ENCODE assay signal across 10 mouse cellular contexts in the genomic region with DNA sequence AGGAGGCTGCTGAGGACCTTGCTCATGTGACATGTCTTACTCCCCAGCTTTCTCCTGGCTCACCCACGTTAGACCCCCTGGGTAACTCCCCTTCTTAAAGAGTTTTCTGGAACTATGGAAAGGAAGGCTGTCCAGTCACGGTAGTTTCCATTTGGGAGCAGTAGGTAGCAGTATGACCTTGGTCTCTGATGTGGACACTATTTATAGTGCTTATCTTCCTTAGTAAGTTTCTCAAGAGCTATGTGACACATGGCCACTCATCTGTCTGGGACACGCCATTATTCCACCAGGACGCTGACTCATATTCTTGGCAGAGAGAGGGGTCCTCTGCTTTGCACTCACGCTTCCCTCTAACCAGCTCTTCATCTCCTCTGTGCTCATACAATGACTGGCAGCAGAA.
DNase-seq lines count a peak whose midpoint lies in the region; ATAC-seq and TF ChIP-seq lines count a peak whose summit lies in the region.
"Had no signal": no experiment of that assay in that cellular context is flagged by ENCODE, and none has a peak within 500 bp of the region (broad histone marks: within the 10 kb centered on the region; RNA-seq: fewer than 3 reads in every experiment).

No protein-coding gene starts in this region.

- peaks cover 4% of the 10 kb centered on the region for H3K4me1 ChIP-seq in liver, adult 2 months (ENCODE audit: control insufficient read depth, insufficient read depth, low read length)
- H3K4me1 ChIP-seq in liver, embryonic 12.5 days, result peaks cover 16% of the 10 kb centered on the region
- peaks cover 48% of the 10 kb centered on the region for H3K4me1 ChIP-seq in intestine, embryonic 15.5 days (replicated peaks)
- H3K4me1 ChIP-seq in stomach, postnatal 0 days (replicated peaks; ENCODE audit: control insufficient read depth, insufficient read depth), result peaks cover 10% of the 10 kb centered on the region

- no peak for TF ChIP-seq POLR2A in liver, adult 2 months (IDR thresholded peaks at IDR 0.05; ENCODE audit: extremely low read depth, insufficient read depth, low read length)

- no peak overlapping the region for H3K9ac ChIP-seq in liver, adult 2 months (ENCODE audit: low read depth, low read length)
- no peak overlapping the region for H3K9ac ChIP-seq in liver, embryonic 12.5 days
- no peak overlapping the region for H3K9ac ChIP-seq in intestine, embryonic 15.5 days
- no peak overlapping the region for H3K9ac ChIP-seq in stomach, postnatal 0 days (ENCODE audit: low read length)
- H3K9ac ChIP-seq: midbrain, embryonic 12.5 days had no signal

- peak overlapping the region; percentile 59; the same call in 1 of the 2 replicates for H3K27ac ChIP-seq in liver, adult 2 months (replicated peaks; ENCODE audit: insufficient read depth, low read depth, low read length)
- no peak overlapping the region for H3K27ac ChIP-seq in liver, embryonic 12.5 days
- peak overlapping the region; percentile 78 for H3K27ac ChIP-seq in intestine, embryonic 15.5 days
- peak overlapping the region; percentile 64 for H3K27ac ChIP-seq in stomach, postnatal 0 days (replicated peaks)
- H3K27ac ChIP-seq: midbrain, embryonic 12.5 days had no signal

- H3K4me3 ChIP-seq in liver, adult 2 months (ENCODE audit: insufficient read depth, low read depth, low read length), result no peak overlapping the region
- H3K4me3 ChIP-seq in liver, embryonic 12.5 days, result no peak overlapping the region
- H3K4me3 ChIP-seq in intestine, embryonic 15.5 days (replicated peaks), result no peak overlapping the region
- no peak overlapping the region for H3K4me3 ChIP-seq in stomach, postnatal 0 days (ENCODE audit: low read depth, low read length)
- H3K4me3 ChIP-seq: midbrain, embryonic 12.5 days had no signal

- H3K27me3 ChIP-seq in liver, adult 2 months (ENCODE audit: control insufficient read depth, insufficient read depth, low read length), result no peaks in the 10 kb centered on the region
- no peaks in the 10 kb centered on the region for H3K27me3 ChIP-seq in liver, embryonic 12.5 days (replicated peaks)
- H3K27me3 ChIP-seq in intestine, embryonic 15.5 days (replicated peaks), result no peaks in the 10 kb centered on the region
- H3K27me3 ChIP-seq in stomach, postnatal 0 days (ENCODE audit: control insufficient read depth, insufficient read depth, low read length), result no peaks in the 10 kb centered on the region
- H3K27me3 ChIP-seq: midbrain, embryonic 12.5 days had no signal

- 75% methylated on average over 5 of the region's 5 CpGs for WGBS in liver, adult 2 months
- 56% methylated on average over 5 of the region's 5 CpGs for WGBS in liver, embryonic 12.5 days (ENCODE audit: insufficient replicate concordance)
- 38% methylated on average over 5 of the region's 5 CpGs for WGBS in intestine, embryonic 15.5 days
- WGBS in stomach, postnatal 0 days, result 26% methylated on average over 5 of the region's 5 CpGs

- no peak for ATAC-seq in liver, embryonic 12.5 days
- peak; percentile 23 for ATAC-seq in granulocyte monocyte progenitor cell, adult 5-6 weeks (replicated peaks; ENCODE audit: poor library complexity, severe bottlenecking)
- no peak for ATAC-seq in intestine, embryonic 15.5 days
- ATAC-seq in stomach, postnatal 0 days (ENCODE audit: low FRiP score, low TSS enrichment), result peak; percentile 72
- ATAC-seq in CD4-positive, CD25-positive, alpha-beta regulatory T cell, adult 4 months, result no peak

- no peaks in the 10 kb centered on the region for H3K36me3 ChIP-seq in liver, adult 2 months (ENCODE audit: control insufficient read depth, insufficient read depth, low read length)
- H3K36me3 ChIP-seq in liver, embryonic 12.5 days, result peaks cover 3% of the 10 kb centered on the region; the same call in 1 of the 2 replicates
- no peaks in the 10 kb centered on the region for H3K36me3 ChIP-seq in intestine, embryonic 15.5 days
- no peaks in the 10 kb centered on the region for H3K36me3 ChIP-seq in stomach, postnatal 0 days (ENCODE audit: control insufficient read depth, insufficient read depth, low read length)
- H3K36me3 ChIP-seq: midbrain, embryonic 12.5 days had no signal

- H3K79me2 ChIP-seq in liver, adult 2 months (ENCODE audit: control insufficient read depth, insufficient read depth, low read length), result no peaks in the 10 kb centered on the region

- no peak for TF ChIP-seq CTCF in liver, adult 2 months (IDR thresholded peaks at IDR 0.05; ENCODE audit: low read depth, low read length)
- peak; percentile 54 for TF ChIP-seq CTCF in stomach, postnatal 0 days (IDR thresholded peaks at IDR 0.05; ENCODE audit: low read depth)

- H3K9me3 ChIP-seq in liver, embryonic 12.5 days (replicated peaks), result no peaks in the 10 kb centered on the region
- no peaks in the 10 kb centered on the region for H3K9me3 ChIP-seq in intestine, embryonic 15.5 days
- no peaks in the 10 kb centered on the region for H3K9me3 ChIP-seq in stomach, postnatal 0 days (ENCODE audit: control insufficient read depth, low read length)
- H3K9me3 ChIP-seq: midbrain, embryonic 12.5 days had no signal

- no peak for DNase-seq in liver, adult 2 months (ENCODE audit: extremely low read depth, low read depth, low spot score)
- DNase-seq in stomach, postnatal 0 days (ENCODE audit: low spot score), result no peak
- DNase-seq in left cerebral cortex, adult 9 months (ENCODE audit: low spot score in 2 of 2), result no peak
- DNase-seq in left cerebral cortex, adult 8-10 months (ENCODE audit: low spot score in 2 of 2), result no peak
- DNase-seq: retina, postnatal 1 day had no signal

- H3K4me2 ChIP-seq in liver, embryonic 12.5 days, result no peak overlapping the region
- peak overlapping the region; percentile 6; the same call in 1 of the 2 replicates for H3K4me2 ChIP-seq in intestine, embryonic 15.5 days (replicated peaks)
- no peak overlapping the region for H3K4me2 ChIP-seq in stomach, postnatal 0 days (replicated peaks; ENCODE audit: low read depth)
- H3K4me2 ChIP-seq: midbrain, embryonic 12.5 days had no signal

- TF ChIP-seq EP300 in stomach, postnatal 0 days (optimal IDR thresholded peaks at IDR 0.05), result no peak

Comparison
In these comparisons a context has a peak if more than half of its experiments do, and no peak if none do; other contexts are left out.
1. ATAC-seq: peak in granulocyte monocyte progenitor cell, adult 5-6 weeks (single experiment) and stomach, postnatal 0 days (single experiment); none in liver, embryonic 12.5 days (single experiment), intestine, embryonic 15.5 days (single experiment) and CD4-positive, CD25-positive, alpha-beta regulatory T cell, adult 4 months (single experiment).